Mouse (Mus musculus) 416B (cell line): ENCODE measurements at regions not wholly inside any gene's neighbourhood (a gene's known extent, or its start where the extent isn't known, plus 50 kb on each side); places are given as distances from the start of the nearest gene placed in this dataset.

Experiments used
- DNase-seq: peaks from one replicate; pipeline ENCODE4 v3.0.0; 2011; ENCODE audit warnings: low read depth

- DNase-seq, result no peak
Measured at GRCm38 (mm10) chr4:84102736-84103135, 572.3 kb downstream of the Bnc2 start.

GRCm38 (mm10) chr4:84108592-84108991, 566.5 kb downstream of the Bnc2 start:
- DNase-seq, result no peak

- no peak for DNase-seq
Measured at GRCm38 (mm10) chr4:84109771-84110503, 565.1 kb downstream of the Bnc2 start.

- DNase-seq, result no peak
Measured at GRCm38 (mm10) chr4:84114162-84115040, 560.7 kb downstream of the Bnc2 start.

GRCm38 (mm10) chr4:84118284-84118919, 556.7 kb downstream of the Bnc2 start:
- DNase-seq, result no peak

- DNase-seq, result no peak
Measured at GRCm38 (mm10) chr4:84119616-84120015, 555.5 kb downstream of the Bnc2 start.

GRCm38 (mm10) chr4:84120330-84120729, 554.7 kb downstream of the Bnc2 start:
- no peak for DNase-seq

- no peak for DNase-seq
Measured at GRCm38 (mm10) chr4:84121442-84121841, 553.6 kb downstream of the Bnc2 start.

- no peak for DNase-seq
Measured at GRCm38 (mm10) chr4:84126400-84126799, 548.7 kb downstream of the Bnc2 start.

- no peak for DNase-seq
Measured at GRCm38 (mm10) chr4:84127380-84127779, 547.7 kb downstream of the Bnc2 start.

GRCm38 (mm10) chr4:84130840-84131547, 544.1 kb downstream of the Bnc2 start:
- no peak for DNase-seq

- no peak for DNase-seq
Measured at GRCm38 (mm10) chr4:84135740-84136139, 539.3 kb downstream of the Bnc2 start.

GRCm38 (mm10) chr4:84137171-84137919, 537.7 kb downstream of the Bnc2 start:
- no peak for DNase-seq

GRCm38 (mm10) chr4:84149149-84150050, 525.7 kb downstream of the Bnc2 start:
- DNase-seq, result no peak

- DNase-seq, result no peak
Measured at GRCm38 (mm10) chr4:84150698-84151097, 524.4 kb downstream of the Bnc2 start.

GRCm38 (mm10) chr4:84151247-84151646, 523.8 kb downstream of the Bnc2 start:
- DNase-seq, result no peak

GRCm38 (mm10) chr4:84151971-84152450, 523.1 kb downstream of the Bnc2 start:
- DNase-seq, result no peak

GRCm38 (mm10) chr4:84153571-84153970, 521.5 kb downstream of the Bnc2 start:
- DNase-seq, result no peak

GRCm38 (mm10) chr4:84157911-84158647, 517.0 kb downstream of the Bnc2 start:
- no peak for DNase-seq
